Mouse (Mus musculus): ENCODE measurements at regions not wholly inside any gene's neighbourhood (a gene's known extent, or its start where the extent isn't known, plus 50 kb on each side); places are given as distances from the start of the nearest gene placed in this dataset.
"Not testable (repeated sequence)": the region's sequence is repeated elsewhere in the genome, so short reads cannot be mapped to it uniquely, and the experiment has no call there.

GRCm38 (mm10) chr9:30653961-30654360, 227.1 kb downstream of the Snx19 start:
- DNase-seq = no peak

DNA sequence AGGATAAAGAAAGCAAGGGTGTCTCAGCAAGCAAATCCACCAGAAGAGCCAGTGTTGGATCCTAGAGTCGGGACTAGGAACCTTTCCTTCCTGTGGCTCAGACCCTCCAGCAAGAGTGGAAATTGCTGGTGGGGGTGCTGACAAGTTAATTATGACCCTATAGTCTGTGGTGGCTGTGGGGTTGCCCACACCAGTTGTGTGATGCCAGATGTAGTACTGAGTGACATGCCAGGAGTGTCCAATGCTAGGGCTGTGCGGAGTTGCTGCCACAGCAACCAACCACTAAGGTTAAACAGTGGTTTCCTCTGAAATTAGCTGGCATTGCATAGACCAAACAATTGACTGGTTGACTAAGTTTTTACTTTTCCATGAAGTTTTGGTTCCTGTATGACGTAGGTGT, 226.3 kb downstream of the Snx19 start:
- DNase-seq = no peak

DNA sequence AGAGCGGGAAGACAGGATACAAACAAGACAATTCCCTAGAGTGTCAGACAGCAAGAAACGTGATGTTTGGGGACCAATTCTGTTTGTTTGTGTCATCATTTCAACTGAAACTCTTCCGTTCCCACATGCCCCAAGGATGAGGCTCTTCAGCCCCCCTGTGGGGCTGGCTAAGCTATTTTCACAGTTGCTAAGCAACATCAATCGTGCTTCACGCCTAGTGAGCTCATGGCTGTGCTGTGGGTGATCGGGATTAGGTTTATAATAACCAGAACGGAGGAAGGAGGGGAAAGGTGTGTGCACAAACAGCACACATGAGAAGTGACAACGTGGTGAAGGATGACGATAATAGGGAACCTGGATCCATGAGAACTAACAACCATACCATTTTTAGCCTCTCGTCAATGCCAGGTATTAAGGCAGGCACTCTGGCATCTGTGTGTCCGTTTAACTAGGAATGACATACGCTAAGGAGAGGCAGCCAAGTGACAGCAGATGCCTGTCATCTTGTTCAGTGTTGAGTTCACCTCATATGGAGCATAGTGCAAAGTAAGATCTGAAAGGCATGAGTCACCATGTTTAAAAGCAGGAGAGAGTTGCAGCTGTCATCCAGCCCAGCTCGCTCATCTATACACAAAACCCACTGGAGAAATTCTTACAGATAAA, 222.6 kb downstream of the Snx19 start:
- DNase-seq = no peak

DNA sequence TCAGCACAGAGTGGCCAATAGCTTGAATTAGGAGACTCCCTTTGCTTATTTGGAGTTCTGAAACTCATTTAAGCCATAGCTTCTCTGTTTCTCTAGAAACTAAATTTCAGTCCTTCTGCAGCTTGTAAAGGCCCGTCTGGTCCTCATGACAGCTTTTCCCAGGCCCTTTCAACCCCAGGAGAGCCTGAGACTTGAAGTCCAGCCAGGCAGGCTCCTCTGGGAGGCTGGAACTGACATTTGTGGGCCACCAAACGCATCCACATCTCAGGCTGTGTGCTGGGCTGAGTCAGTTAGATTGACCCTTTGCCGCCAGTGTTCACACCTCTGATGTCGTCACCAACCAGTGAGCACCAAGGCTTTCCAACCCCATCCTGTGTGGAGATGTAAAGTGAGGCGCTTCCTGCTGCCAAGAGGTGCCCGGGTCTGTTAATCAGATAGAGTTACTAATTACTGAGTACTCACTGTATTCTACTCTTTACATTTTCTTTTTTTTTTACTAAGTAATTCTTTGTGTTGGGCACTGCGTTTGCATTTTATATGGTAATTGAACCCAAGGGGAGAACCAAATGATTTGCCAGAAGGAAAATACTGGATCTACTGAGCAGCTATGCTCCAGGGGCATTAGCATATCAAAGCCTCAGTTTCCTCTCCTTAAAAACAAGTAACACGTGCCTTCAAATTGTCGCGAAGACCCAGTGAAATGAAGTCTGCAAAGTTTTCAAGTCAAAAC, 207.0 kb downstream of the Snx19 start:
- no peak for DNase-seq

DNA sequence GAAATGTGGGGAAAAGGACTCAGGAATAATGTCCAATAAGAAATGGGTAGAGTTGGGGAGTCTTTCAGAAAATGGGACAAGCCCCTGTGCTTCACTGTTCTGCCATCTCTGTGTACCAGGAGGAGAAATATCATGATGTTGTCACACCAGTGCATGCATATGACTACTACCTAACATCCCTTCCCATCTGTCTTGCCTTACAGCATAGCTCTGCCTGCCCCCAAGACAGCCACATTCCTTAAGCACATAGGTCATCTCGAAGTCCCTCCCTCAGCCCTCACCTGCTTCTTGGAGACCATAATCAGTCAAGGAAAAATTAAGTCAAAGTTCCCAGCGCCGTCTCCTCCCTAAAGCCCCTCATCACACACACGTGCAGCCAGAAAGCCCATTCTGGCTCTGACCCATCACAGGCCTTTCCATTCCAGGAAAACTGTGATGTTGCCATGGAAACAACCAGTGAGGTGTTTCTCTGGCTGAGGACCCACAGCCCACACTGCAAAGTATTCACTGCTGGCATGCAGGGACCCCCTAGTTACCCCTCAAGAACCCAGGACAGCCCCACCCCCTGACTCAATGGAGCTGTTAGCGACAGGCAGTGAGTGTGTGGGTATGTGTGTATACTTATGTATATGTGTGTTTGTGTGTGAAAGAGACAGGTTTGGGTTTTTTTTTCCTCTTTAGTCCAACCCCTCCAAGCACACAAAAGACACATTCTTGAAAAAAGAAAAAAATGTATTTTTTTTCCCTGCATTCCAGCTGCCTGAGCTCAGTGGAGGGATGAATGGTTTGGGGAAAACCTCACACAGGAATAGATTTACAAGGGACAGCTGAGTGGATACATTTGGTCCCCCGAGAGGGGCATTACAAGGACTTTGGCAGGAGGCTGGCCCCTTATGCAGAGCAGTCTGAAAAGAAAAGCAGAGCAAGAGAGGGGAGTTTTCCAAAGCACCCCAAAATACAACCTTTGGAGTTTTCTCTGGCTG, 205.5 kb downstream of the Snx19 start:
- no peak for DNase-seq

GRCm38 (mm10) chr9:30625635-30626034, 198.7 kb downstream of the Snx19 start:
- DNase-seq = no peak

DNA sequence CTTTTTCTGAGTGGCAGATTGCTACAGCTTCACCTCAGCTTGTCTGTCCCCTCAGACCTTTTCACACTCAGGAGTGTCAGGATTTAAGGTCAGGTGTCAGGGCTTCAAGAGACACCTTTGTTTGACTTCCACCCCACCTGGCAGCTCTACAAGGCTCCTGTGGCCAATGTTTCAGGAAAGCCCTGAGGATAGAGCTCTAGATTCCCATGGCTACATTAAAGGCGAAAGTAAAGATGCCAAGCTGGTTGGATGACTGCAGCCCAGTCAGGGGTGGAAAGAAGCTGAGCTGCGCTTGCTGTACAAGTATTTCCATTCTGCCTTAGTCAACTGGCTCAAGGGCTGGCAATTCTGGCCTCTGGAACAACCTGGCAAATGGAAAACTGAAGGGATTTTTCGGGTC, 198.2 kb downstream of the Snx19 start:
- DNase-seq = no peak

DNA sequence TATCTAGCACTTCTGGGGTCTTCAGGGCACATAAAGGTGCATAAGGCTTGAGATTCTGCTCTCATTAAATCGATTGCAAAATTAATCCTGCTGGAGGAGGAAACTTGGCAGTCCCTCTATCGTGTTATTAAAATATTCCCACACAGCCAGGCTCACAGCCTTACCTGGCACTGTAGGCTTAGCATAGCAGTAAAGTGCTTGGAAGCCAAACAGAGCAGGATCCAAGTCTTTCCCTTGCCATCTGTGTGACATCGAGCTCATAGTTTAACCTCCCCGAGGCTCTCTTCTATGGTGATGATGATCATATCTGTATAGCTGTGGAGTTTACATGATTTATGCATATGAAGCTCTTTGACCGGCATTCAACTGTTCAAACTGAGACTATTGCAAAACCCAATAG, 197.6 kb downstream of the Snx19 start:
- no peak for DNase-seq

GRCm38 (mm10) chr9:30619325-30619724, 192.4 kb downstream of the Snx19 start:
- no peak for DNase-seq

DNA sequence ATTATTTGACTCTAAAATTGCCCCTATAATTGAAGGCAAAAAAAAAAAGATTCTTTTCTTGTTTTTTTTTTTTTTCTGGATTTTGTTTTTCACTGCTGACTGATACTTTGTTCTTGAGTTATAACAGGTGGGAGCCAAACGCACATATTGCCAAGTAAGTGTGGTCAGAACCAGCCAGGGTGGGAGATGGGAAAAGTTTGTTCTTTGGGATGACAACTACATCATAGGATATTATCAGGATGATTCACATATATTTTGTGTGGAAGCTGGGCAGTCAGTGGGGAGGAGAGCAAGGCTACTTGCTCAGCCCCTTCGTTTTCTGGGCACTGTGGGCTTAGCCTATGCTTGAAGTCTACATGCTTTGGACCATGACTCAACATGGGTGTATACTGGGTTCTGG, 191.3 kb downstream of the Snx19 start:
- DNase-seq = no peak

DNA sequence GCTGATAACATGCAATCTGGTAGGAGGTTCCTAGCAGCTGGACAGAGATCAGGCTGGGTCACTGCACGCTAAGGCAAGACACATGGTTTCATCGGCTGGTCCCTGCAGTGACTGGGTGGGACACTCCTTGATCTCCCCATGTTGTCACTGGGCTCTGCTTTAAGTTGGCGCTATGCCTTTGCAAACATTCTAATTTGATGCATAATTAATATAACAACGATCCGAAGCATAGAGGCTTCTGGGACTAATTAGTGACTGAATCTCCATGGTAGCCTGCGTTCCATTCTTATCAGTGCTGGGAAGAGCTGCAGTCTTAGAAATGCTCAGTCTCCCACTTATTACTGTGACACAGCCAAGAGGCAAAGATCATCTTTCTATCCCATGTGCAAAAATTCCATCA, 186.8 kb downstream of the Snx19 start:
- DNase-seq = no peak

GRCm38 (mm10) chr9:30613003-30613552, 186.2 kb downstream of the Snx19 start:
- no peak for DNase-seq

- DNase-seq = no peak
Observed at GRCm38 (mm10) chr9:30610328-30610727, 183.4 kb downstream of the Snx19 start.

DNA sequence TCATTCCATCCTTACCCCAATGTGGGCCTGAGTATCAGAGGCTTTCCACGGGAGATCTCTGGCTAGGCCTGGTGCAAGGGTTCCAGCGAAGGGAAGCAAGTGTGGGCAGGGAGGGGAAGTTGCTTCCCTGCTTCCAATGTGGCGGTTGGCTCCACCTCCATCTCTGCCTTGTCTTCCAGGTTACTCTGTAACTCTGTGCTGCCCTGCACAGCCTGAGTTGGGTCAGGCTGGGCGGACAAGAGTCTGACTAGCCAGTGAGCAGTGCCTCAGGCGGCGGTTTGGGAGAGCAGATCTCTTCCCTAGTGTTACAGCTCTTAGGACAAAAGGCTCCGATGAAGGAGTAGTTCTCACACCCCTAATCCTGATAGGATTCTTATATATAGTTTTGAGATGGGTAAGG, 172.8 kb downstream of the Snx19 start:
- no peak for DNase-seq

DNA sequence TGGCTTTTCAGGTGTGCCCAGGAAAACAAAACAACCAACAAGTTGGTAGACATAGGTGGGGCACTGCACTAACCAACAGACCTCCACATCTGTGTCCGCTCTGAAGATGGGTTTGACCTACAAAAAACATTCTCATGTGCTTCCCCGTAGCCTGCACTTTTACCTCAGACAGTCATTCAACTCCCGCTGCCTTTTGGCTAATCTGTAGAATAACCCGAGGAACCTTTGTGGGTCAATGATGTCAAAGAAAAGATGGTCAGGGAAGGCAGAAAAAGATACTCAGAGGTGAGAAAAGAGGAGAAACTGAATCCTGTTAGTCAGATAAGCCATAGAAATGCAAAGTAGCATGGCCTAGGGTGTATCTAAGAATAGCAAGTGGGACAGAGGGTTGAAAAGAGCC, 170.8 kb downstream of the Snx19 start:
- no peak for DNase-seq

DNA sequence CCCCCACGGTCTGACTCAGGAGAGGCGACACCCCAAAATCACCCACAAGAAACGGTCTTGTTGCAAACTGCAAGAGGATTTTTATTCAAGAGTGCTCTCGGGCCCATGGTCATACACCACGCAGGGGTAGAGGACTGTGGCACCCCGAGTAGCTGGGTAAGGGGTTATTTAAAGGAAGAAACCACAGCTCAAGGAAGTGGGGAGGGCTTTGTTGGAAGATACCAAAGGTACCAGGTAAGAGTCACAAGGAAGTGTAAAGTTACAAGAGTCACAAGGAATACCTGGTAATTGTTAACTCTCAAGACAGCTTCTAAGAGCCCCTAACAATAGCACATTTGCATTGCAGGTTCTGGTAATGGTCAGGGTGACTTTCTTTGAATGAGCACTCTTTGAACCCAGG, 170.2 kb downstream of the Snx19 start:
- DNase-seq = not testable (repeated sequence)

DNA sequence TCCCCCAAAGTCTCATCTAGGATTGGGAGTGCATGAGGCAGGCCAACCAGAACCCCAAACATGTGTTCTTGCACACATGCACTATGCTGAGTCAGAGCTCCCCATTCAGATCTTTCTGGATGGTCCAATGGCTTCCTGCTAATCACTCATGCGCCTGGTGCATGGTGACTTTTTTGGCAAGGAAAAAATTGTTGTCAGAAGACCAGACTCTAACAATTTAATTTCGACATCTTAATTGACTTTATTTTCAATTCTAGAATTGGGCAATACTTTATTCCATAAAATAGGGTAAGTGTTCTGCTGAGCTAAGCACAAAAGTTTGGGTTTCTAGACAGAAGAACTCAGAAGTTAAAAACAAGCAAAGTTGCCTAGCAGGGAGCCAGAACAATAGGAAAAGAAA, 165.7 kb downstream of the Snx19 start:
- DNase-seq = no peak

DNA sequence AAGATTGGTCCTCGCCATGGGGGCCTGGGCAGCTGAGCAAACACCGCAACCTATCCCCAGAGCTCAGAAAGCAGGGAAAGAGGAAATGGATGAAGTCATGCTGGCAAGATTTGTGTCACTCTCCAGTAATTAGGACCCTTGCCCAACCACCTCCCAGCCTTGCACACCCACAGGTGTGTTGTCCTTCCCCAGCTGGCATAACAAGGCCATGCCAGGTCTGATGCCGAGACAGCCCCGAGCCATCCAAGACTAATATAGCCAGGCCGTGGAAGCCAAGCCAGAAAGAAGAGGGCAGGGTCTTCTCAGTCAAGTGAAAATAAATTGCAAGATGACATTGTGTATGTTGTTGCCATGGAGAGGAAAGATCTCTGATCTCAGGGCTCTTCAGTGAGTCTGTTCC, 164.3 kb downstream of the Snx19 start:
- no peak for DNase-seq

DNA sequence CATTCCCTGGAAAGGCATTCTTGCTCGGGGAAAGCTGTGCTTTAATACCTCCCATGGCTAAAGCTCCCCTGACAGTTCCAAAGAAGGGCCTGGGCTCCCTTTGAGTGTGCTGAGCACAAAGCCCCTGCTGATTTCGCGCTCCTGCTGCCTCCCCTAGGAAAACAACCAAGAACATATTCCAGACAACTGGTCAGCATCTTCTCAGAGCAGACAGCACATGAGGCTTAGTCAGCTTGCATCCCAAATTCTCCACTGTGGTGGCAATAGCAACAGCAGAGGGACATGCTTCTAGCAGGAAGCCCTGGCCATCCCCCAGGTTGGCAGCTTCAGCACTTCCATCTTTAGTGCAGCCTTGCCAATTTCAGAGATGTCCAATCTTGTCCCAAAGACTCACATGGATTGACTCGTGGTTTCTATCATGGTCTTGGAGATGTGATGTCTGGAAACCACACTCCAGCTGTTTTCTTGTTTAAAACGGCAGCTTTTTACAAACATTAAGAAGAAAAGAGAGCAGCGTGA, 163.8 kb downstream of the Snx19 start:
- no peak for DNase-seq

DNA sequence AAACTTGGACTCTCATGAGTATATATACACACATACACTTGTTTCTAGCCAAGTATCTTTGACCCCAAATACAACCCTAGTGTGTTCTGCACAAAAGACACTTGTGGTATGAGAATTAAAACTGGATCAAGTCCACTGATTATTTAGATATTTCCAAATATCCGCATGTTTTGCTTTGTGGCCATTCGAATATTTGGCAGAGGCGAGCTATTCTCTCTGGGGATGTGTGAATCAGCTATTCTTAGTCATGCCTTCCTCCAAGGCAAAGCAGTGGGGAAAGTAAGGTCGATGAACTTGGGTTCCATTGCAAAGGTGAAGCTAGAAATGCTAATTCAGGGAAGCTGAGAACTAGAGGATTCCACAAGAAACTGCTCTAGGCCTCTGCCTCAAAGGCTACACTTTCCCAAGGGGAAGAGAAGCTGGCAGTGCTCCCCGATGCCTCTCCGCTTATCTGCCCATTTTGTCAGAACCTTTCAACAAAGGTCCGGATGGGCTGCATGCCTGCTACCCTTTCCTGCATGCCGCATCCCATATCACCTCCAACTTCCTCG, 154.4 kb downstream of the Snx19 start:
- DNase-seq = no peak

DNA sequence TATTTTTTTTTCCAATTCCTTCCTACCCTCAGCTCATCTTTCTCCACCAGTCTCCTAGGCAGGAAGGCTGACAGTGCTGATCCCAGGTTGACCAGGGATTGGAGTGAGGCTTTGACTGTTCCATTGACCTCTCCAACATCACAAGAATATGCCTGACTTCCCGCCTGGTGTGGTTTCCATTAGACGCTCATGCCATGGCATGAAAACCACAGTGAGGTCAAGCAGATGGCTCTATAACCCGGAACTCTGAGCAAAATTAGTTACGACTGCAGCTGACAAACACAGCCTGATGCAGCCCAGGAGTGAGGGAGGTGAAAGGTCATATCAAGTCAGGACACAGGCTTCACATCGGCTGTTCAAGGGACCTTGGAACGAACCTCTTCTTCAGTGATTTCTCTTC, 153.6 kb downstream of the Snx19 start:
- DNase-seq = no peak

DNA sequence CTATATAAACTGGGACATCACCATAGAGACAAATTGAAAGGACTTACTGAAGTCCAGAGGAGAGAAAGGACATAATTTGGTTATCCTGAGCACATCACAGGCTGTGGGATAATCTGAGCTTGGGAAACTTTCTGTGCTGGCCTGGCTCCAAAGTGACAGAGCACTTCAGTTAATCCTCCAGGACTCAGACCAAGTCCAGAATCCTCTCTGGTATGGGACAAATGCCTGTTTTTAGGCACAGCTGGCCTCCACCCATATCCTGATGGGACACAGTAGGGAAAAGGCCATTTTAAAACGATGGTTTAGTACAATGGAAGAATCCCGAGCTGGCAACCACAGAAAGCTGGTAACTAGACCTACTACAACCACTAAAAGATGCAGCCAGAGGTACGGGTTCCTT, 151.3 kb downstream of the Snx19 start:
- no peak for DNase-seq

GRCm38 (mm10) chr9:30577243-30577642, 150.3 kb downstream of the Snx19 start:
- DNase-seq = no peak
